Mouse (Mus musculus) gastrocnemius, postnatal 25 days (tissue): Measurements from ENCODE around the gene Lztfl1. TPM values are rescaled to one million over a fixed set of nuclear protein-coding genes. Genes with fewer than 3 reads are reported as not detected.
A peak's percentile ranks its signal among the peaks of the same experiment; 100 is the strongest.
"Not testable (repeated sequence)": the region's sequence is repeated elsewhere in the genome, so short reads cannot be mapped to it uniquely, and the experiment has no call there.

ENCODE experiments used
- DNase-seq: peaks from one replicate; pipeline ENCODE4 v3.0.0; 2022
- long read RNA-seq, 2 experiments: library from polyadenylated mRNA; stranded (forward); transcript quantifications; one replicate each; pipeline ENCODE4 v2.0.0; 2021
- total RNA-seq, 2 experiments: library from RNA; stranded (reverse); gene quantifications; 1 replicate in 1 of 2; 2 replicates in 1 of 2; pipeline ENCODE4 v1.2.3; 2021

Gene Lztfl1
- total RNA-seq: 10 to 100 TPM; 16.4 to 19.5 TPM
- long read RNA-seq, experiment 1, full-length matches to known transcripts: 11 of 24 reads
- long read RNA-seq, experiment 1, partial matches to known transcripts: 11 of 24 reads
- long read RNA-seq, experiment 1, other reads (novel, unspliced or antisense): 2 of 24 reads
- long read RNA-seq, experiment 2, full-length matches to known transcripts: 10 of 20 reads
- long read RNA-seq, experiment 2, partial matches to known transcripts: 5 of 20 reads
- long read RNA-seq, experiment 2, other reads (novel, unspliced or antisense): 5 of 20 reads

DNA sequence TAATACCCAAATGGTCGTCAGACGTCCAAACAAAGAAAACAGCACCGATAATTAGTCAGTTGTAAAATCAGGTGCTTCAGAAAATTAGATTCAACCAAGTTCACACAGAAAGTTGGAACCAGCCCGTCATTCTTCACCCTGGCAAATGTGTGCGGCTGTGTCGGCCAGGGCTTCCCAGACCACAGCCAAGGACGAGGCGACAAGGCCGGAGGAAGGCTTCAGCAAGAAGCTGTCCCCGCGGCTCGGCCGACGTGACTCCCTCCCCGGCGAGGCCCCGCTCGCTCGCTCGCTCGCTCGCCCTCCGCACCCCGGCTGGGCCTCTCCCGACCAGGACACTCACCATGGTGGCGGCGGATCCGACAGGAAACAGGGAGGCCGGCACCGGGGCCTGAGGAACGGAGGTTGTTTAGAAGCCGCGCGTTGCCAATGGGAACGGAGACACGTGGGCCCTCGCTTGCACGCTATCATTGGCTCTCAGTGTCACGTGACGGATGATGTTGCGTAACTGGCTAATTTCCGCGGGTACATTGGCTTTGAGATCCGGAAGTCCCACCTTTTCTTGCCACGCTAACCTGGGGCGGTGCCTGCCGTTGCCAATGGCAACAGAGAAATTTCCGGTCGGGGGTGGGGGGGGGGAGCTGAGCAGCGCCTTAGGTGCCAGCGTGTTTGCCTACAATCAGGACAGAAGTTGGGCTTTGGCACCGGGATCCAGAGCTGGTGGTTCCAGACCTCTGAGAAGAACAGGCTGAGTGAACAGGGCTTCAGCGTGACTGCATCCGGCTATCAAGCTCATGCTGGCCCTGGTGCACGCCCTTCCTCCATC lies at the start of gene Lztfl1:
Gene Lztfl1, minus strand, starts transcription at position 512 of the 823 bp plus-strand sequence.
- DNase-seq: peak; percentile 94

DNA sequence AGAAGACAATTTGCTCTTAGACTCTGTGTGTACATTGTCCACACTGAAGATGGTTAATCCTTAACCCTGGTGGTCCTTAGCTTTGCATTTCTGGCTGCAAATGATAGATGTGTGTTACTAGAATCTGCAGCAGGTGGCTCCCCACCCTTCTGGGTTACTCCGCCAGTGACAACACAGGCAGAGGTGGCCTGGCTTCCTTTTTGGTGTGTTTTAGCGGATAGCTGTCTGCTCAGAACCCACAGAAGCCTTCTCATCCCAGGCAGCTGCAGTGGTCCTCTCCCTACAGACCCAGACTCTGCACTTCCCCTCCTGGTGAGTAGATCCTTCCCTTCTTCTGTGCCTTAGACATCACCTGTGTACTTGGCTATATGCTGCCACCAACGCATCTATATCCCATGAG lies 49.5 kb upstream of the Lztfl1 start:
- no peak for DNase-seq

DNA sequence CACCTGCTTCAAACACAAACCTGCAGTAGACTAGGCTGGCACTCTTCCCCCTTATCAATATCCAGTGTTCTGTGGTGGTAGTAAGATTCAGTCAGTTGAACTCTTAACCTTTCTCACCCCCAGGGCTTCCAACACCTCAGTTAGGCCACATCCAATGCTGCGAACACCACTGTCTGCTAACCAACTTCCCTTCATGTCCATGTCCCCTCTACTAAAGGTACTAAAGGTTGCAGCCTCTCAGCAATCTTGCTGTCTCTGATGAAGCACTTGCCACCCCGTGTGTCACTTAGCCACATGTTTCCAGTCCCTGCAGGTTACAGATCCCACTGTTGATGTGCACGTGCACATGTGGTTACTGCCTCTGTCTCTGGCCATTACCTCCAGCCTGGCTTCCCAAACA lies 46.3 kb upstream of the Lztfl1 start:
- DNase-seq: no peak

DNA sequence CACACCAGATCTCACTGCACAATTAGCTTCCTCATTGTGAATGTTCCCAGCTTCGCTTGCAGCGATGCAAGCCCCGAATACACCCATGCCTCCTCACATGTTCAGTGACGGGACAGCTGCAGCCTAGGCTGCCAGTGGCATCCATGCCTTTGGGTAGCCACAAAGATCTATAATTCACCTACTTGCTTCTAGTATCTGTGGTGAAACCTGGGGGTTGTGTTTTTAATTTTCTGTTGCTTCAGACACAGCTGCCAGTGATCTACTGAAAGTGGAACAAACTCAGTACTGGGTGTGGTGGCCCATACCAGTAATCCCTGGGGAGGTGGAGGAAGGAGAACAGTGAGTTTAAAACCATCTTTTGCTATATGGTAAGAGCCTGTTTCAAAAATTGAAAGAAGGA lies 45.4 kb upstream of the Lztfl1 start:
- no peak for DNase-seq

DNA sequence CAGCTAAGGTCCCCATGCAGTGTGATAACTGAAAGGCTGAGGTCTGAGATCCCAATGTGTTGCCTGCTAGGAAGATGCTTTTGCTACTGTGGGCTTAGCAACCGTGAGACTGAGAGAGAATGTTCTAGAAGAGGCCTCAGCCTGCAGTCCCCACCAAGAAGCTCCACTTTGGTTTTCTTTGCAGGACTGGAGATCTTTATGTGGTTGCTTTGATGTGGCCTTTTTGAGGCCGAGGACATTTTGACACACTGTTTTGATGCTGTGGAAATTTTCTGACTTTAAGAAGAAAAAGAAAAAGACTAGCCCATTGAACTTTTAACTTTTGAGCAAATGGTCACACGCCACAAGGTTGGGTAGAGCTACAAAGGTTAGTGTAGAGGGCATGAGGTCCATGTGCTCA lies 43.3 kb upstream of the Lztfl1 start:
- DNase-seq: no peak

DNA sequence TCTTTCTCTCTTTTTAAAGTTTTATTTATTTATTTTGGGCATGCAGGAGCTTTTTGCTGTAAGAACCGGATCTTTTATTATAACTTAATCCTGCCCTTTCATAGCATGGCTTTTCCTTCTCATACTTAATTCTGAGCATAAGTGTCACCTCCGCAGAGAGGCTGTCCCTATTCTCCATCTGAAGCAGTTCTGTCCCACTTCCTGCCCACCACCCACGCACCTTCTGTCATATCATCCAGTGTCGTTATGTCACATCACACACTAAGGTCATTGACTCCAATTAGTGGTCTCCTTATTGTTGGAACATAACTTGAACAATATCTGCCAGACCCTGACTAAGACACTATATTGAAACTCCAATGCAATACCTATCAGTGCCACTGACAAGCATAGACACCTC lies 41.1 kb upstream of the Lztfl1 start:
- no peak for DNase-seq

DNA sequence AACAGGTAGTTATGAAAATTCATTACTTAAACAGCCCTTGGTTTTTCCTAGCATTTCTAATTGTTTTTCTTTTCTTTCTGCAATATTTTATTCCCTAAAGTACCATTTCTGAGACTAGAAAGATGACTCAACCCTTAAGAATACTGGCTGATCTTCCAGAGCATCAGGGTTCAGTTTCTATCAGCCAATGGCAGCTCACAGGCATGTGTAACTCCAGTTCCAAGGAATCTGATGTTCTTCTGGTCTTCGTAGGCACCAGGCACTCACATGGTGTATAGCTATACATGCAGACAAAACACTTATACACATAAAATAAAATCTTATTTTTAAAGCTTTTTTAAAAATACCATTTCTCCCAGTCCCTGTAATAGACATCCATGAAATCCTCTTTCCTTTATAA lies 40.7 kb upstream of the Lztfl1 start:
- no peak for DNase-seq

DNA sequence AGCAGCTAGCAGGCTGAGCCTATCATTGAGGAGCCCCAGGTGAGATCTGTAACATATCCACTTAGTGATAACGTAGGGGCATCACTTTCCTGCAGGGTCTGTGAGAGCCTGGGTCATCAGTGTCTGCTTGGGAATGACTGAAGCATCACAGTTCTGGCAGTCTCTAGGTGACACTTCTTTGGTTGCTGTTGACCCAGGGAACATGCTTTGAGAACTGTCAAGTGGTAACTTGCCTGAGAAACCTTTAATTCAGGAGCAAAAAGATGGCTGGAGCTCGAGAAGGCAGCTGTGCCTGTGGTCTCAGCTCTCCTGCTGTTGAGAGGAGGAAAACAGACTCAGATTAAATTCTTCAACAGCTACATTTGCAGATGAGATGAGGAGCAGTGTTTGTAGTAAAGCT lies 39.8 kb upstream of the Lztfl1 start:
- DNase-seq: no peak

DNA sequence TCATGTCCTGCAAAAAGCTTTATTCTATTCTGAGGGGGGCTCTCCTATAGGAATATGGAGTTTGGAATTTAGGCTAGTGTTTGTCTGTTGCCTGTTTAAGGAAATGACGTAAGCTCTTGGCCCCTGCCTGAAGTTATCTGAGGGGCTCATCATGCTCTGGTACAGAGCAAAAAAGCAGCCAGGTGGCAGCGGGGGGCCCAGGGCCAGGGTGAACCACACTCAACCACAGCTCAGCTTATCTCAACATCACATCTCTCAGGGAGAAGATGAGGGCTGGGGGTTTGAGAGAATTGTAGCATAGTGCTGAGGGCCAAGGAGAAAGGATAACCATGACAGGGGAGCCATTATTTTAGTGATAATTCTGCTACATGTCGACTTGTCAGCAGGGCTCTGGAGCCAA lies 39.3 kb upstream of the Lztfl1 start:
- peak; percentile 34 for DNase-seq

DNA sequence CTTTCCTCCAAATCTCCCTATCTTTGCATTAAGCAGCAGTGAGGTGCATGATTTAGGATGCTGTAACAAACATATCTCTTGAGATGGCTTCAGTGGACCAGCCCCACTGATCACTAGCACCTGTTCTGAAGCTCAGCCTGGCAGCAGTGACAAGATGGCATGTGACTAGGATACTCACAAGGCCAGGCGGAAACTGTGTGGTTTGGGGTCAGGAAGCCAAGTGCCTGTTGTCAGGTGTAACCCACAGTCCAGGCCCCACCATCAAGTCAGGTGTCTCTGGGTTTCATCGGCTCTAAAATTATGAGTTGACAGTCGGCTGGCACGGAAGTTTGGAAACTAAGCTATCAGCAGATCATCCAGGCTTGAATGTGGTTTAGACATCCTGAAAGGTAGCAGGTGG lies 36.8 kb upstream of the Lztfl1 start:
- peak; percentile 25 for DNase-seq

DNA sequence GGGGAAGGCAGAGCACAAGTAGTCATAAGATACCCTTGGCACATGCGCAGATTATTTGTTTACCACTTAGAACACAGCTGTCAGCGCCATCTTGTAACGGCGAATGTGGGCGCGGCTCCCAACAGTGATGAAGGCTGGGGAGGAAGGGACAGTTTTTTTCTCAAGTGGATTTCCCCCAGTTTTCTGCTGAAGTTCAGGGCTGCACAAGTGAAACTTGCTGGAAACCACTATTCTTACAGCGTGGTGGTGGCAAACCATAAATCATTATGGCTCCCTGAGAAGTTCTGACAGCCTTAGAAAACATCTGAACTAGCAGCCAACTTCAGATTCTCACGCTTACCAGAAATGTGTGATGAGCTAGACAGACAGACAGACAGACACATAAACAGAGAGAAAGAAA lies 32.2 kb upstream of the Lztfl1 start:
- not testable (repeated sequence) for DNase-seq

DNA sequence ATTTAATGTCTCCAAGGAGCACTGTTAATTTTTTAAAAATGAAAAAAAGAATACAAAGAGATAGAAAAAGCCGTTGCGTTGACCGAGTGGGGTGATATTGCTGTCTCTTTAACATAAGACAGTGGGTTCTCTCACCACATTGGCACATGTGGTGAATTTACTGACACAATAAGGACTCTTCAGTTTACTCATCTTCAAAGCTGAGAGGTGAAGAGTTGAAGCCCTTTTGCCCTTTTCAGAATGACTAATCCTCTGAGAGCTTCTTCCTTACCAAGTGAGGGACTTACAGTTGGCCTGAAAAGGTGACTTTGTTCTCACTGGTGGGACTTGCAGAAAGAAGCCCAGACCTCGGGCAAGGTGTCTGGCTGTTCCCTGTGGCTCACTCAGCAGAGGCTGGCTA lies 23.3 kb upstream of the Lztfl1 start:
- DNase-seq: no peak

DNA sequence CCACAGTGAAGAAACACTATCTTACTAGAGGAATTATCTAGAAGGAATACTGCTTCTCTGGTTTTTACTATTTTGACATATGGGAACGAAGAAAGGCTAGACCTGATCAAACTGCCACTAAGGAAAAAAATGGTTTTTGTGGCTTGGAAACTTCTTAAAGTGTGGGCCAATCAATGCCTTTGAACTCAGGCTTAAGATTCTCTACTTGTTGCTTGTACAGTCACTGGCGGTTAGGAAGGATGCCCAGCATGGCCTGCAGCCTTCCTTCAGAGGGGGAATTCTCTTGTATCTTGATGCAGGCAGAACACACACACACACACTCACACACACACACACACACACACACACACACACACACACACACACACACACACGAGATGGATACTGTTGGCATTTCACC lies 16.6 kb upstream of the Lztfl1 start:
- no peak for DNase-seq

DNA sequence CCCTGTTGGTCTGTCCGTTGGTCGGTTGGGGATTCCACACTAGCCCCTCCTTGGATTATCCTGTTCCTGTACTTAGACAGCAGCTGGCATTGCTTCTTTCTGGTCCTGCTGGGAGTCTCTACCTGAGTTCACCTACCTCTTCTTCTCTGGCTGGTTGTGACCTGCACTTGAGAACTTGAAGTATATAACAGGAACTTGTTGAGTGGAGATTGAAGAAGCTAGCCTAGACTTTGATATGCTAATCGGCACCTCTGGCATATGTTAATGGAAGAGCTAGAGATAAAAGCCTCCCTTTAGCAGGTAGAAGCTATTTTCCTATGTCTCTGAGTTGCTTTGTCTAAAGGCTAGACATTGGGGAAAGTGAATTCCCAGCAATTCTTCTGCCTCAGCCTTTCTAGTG lies 13.8 kb upstream of the Lztfl1 start:
- no peak for DNase-seq

DNA sequence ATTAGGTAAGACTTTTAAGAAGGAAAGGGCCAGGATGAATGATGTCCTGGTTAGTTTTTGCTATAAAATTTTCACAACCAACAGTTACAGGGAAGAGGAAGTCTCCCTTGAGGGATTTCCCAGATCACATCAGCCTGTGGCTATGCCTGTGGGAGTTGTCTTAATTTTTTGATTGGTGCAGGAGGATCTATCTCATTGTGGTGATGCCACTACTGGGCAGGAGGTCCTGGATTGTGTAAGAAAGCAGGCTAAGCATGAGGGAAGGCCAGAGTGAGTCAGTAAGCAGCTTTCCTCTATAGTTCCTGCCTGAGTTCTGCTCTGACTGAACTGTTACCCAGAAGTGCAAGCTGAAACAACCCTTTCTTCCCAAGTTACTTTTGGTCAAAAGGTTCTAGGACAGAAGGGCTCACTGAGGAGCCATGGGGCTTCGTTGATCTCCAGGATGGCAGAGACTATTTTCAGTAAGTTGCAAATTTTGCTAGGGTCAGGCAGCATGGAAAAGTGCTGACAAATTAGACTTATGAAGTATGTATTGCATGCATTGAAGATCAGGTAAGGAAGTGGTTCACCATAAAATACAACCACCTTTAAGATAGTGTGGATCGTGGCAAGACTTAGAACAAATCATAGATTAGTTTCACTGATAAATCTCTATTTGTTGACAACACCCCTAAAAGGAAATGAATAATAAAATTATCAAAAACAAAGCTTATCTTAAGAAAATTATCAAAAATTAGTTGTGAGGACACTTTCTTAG lies 5.4 kb upstream of the Lztfl1 start:
- no peak for DNase-seq

DNA sequence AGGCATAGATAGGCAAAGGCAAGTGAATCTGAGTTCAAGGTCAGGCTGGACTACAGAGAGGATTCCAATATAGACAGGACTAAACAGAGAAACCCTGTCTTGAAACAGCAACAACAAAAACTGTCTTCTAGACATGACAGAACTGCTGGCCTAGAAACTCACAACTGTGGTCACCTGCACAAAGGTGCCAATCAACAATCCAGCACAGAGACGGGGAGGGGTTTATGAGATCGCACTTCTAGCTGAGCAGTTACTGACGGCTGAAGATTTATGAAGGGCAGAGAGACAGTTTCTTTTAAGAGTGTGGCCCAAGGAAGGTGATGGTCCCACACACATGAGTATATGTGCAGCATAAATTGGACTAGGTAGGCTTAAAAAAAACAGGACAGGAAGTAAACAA lies 1.2 kb downstream of the Lztfl1 start:
- no peak for DNase-seq

DNA sequence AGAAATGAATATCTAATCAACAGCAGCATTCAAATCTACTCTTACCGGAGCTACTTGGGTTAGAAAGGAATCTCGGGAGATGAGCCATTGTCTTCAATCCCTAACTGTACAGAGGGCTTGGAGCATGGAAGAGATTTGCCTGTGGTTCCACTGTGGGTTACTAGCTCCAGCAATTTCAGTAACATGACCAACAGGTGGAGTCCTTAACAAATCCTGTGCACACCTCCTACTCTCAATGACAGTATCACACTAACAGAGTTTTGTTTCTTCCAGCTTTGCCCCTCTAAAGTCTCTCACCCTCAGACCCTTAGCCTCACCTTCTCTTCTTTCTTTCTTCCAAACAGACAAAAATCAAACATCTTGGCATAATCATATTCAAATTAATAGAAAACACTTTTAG lies 4.4 kb downstream of the Lztfl1 start:
- DNase-seq: no peak

DNA sequence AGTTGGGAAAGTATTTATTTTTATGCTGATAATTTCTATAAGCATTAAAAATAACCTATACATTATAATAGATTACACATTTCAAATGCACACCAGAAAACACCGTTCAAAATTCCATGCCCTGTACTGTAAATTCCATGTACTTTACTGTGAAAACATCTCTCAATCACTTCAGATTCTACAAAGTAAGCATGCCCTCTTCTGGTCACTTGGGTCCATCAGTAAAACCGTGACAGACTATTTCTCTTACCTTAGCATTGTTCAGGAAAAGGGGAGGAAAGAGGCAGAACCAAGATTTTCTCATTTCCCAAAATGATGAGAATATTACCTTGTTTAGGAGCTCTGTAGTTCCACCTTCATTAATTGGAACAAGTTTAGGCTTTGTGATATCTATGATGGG lies 8.3 kb downstream of the Lztfl1 start:
- no peak for DNase-seq

DNA sequence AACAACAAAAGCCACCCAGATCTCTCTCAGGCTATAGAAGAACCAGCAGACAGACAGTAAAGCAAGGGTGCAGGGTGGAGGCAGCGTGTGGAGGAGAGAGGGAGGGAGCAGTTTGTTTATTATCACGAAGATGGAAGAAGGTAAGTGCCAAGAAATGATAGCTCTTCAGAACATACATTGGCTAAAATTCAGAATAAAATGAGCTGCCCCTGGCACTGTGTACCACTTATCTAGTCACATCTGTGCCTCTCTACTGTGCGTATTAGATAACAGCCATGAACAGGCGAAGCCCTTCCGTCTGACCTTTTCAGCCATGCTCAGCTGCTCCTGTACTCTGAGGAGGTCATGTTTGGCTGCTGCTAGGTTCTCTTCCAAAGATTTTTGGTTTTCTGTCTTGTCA lies 15.7 kb downstream of the Lztfl1 start:
- DNase-seq: no peak

DNA sequence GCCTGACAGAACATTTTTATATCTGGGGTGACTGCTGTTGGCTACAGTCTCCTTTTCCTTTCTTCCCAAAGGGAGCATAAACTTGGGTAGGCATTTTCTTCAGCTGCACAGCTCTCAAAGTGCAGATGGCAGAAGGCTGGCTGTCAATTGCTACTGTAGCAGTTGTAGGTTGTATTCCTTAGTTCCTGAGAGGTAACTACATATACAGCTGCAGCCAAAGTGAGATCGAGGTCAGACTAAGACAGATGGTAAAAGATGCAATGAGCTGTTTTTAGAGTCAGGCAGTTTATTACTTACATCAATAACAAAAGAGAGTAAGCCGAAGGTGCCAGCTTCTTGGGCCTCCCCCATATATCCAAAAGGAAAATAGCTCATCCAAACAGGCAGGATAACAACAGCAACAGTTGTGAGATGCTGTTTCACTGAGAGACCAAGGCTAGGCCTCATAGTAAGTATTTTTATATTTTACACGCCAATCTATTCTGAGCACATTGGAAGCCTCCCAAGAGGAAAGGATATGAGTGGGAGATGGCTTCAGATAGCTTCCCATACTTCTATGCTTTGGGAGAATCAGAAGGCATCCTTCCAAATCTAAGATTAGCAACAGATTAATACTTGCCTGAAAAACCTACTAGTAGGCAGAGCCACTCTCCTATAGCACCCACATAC lies 21.7 kb downstream of the Lztfl1 start:
- DNase-seq: no peak

DNA sequence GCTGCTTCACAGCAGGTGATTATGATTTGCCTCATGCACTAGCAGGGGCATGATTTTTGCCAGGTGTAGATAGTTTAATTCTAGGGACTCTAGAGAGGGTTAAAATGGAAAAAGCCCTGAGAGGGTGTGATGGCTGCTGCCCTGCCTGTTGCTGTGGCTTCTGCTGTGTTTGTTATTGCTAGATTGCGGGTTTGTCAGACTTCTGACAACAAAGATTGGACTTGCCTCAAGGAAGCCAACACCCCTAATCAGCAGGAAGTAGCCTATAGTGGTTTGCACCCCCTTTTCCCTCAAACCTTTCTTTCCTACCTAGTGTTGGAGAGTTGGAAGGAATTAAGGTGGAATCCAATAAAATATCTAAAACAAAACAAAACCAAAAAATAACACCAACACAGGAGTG lies 29.3 kb downstream of the Lztfl1 start:
- no peak for DNase-seq

DNA sequence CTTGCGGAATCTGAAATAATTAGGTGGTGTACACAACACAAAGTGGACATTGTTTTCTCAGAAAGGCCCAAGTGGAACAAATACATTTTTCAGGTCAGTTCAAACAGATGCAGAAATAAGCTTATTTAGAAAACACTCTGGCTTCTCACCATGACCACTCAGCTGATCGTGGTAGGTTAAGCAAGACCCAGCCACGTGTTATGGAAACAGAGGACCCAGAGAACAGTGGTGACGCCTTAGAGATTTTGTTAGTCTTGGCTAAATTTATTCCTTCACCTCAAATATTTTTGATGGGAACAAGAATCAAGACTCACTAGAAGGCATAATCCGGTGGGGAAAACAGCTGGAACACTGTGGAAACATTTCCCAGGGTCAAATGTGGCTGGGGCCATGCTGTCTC lies 31.3 kb downstream of the Lztfl1 start:
- no peak for DNase-seq

DNA sequence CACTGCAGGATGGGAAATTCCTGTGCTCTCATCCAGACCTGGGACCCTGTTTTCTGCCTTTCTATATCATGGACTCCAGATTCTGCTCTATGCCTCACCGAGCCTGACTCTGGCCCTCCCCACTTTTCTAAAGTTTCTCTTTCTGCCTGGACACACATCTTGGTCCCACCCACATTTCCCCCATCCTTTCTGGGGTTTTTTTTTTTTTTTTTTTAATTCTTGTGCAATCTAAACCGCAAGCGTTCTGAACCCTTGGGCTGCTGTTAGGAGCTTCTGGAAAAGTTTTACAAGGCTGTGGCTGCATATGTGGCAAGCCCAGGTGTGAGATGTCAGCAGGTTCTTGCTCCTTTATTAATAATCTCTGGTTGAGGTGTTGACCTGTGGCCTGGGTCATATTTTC lies 33.8 kb downstream of the Lztfl1 start:
- DNase-seq: no peak
